Mouse (Mus musculus) cerebellum, postnatal 14 days (tissue): ENCODE data around the gene Cacng8.
A peak's percentile ranks its signal among the peaks of the same experiment; 100 is the strongest.

ENCODE experiments used
- DNase-seq, 2 experiments: peaks; one replicate each; pipeline ENCODE4 v3.0.0; 2021; ENCODE audit warnings: mixed read lengths in 2 of 2

The Cacng8 gene

GRCm38 (mm10) chr7:3390413-3391080, at the start of gene Cacng8:
Gene Cacng8 (plus strand): TSS chr7:3390683.
- peak; percentile 46 to 52 for DNase-seq

- no peak for DNase-seq
Measured at GRCm38 (mm10) chr7:3343861-3344260, 46.6 kb upstream of the Cacng8 start.

GRCm38 (mm10) chr7:3345301-3345700, 45.2 kb upstream of the Cacng8 start:
- DNase-seq: no peak

GRCm38 (mm10) chr7:3347366-3348287, 42.9 kb upstream of the Cacng8 start:
- DNase-seq: no peak

- DNase-seq: no peak
Measured at GRCm38 (mm10) chr7:3348326-3348725, 42.2 kb upstream of the Cacng8 start.

- no peak for DNase-seq
Measured at GRCm38 (mm10) chr7:3349775-3350174, 40.7 kb upstream of the Cacng8 start.

GRCm38 (mm10) chr7:3351536-3351935, 38.9 kb upstream of the Cacng8 start:
- DNase-seq: no peak

GRCm38 (mm10) chr7:3354850-3355249, 35.6 kb upstream of the Cacng8 start:
- no peak for DNase-seq

GRCm38 (mm10) chr7:3360678-3361077, 29.8 kb upstream of the Cacng8 start:
- no peak for DNase-seq

- DNase-seq: no peak
Measured at GRCm38 (mm10) chr7:3365547-3366279, 24.8 kb upstream of the Cacng8 start.

- no peak for DNase-seq
Measured at GRCm38 (mm10) chr7:3366705-3367516, 23.6 kb upstream of the Cacng8 start.

GRCm38 (mm10) chr7:3367569-3367968, 22.9 kb upstream of the Cacng8 start:
- DNase-seq: no peak

GRCm38 (mm10) chr7:3368311-3368710, 22.2 kb upstream of the Cacng8 start:
- no peak for DNase-seq

GRCm38 (mm10) chr7:3369189-3369588, 21.3 kb upstream of the Cacng8 start:
- no peak for DNase-seq

GRCm38 (mm10) chr7:3370407-3370806, 20.1 kb upstream of the Cacng8 start:
- DNase-seq: no peak

GRCm38 (mm10) chr7:3372376-3372775, 18.1 kb upstream of the Cacng8 start:
- DNase-seq: no peak

- no peak for DNase-seq
Measured at GRCm38 (mm10) chr7:3373754-3374153, 16.7 kb upstream of the Cacng8 start.

- peak; percentile 63 to 81 for DNase-seq
Measured at GRCm38 (mm10) chr7:3376831-3377230, 13.7 kb upstream of the Cacng8 start.

GRCm38 (mm10) chr7:3382123-3382522, 8.4 kb upstream of the Cacng8 start:
- no peak for DNase-seq

- DNase-seq: no peak
Measured at GRCm38 (mm10) chr7:3384807-3385319, 5.6 kb upstream of the Cacng8 start.

- DNase-seq: no peak
Measured at GRCm38 (mm10) chr7:3386036-3386730, 4.3 kb upstream of the Cacng8 start.

- no peak for DNase-seq
Measured at GRCm38 (mm10) chr7:3387761-3388160, 2.7 kb upstream of the Cacng8 start.
